Mouse (Mus musculus) hindbrain, embryonic 12.5 days (tissue): Measurements from ENCODE around the gene Kcnj6. TPM values are rescaled to one million over a fixed set of nuclear protein-coding genes. Genes with fewer than 3 reads are reported as not detected.
"Not testable (repeated sequence)": the region's sequence is repeated elsewhere in the genome, so short reads cannot be mapped to it uniquely, and the experiment has no call there.

Experiments used
- ATAC-seq: fragments of 200-750 bp; cut with Nextera tagmentation; 2 replicates; pipeline ENCODE4 v1.8.0; 2017; ENCODE audit warnings: moderate TSS enrichment; ENCODE audit not compliant: low FRiP score
- H3K27ac ChIP-seq: fragments of 300-500 bp; sonication (generic); 2 replicates; pipeline ENCODE4 v1.5.1; 2016; ENCODE audit warnings: mild to moderate bottlenecking
- H3K27me3 ChIP-seq: fragments of 300-500 bp; sonication (generic); 2 replicates; pipeline ENCODE4 v1.6.1; 2016; ENCODE audit warnings: mild to moderate bottlenecking
- H3K36me3 ChIP-seq: fragments of 300-500 bp; sonication (generic); 2 replicates; pipeline ENCODE4 v1.6.1; 2016; ENCODE audit warnings: mild to moderate bottlenecking
- H3K4me1 ChIP-seq: fragments of 300-500 bp; sonication (generic); 2 replicates; pipeline ENCODE4 v1.6.1; 2016
- H3K4me2 ChIP-seq: fragments of 300-500 bp; sonication (generic); replicated peaks from 2 replicates; pipeline ENCODE4 v1.6.1; 2016; ENCODE audit warnings: mild to moderate bottlenecking
- H3K4me3 ChIP-seq: fragments of 300-500 bp; sonication (generic); 2 replicates; pipeline ENCODE4 v1.5.1; 2016; ENCODE audit warnings: mild to moderate bottlenecking
- H3K9ac ChIP-seq: fragments of 300-500 bp; sonication (generic); 2 replicates; pipeline ENCODE4 v1.6.1; 2016; ENCODE audit warnings: mild to moderate bottlenecking, moderate library complexity
- H3K9me3 ChIP-seq: fragments of 300-500 bp; sonication (generic); replicated peaks from 2 replicates; pipeline ENCODE4 v1.6.1; 2016; ENCODE audit warnings: mild to moderate bottlenecking
- WGBS: fragments of 180-500 bp; shearing (Covaris S2); methylation state at CpG from one replicate; pipeline ENCODE4 v1.1.7; 2016; 5-methylcytosine and 5-hydroxymethylcytosine counted together
- polyA plus RNA-seq: library from polyadenylated mRNA; unstranded; fragments of >200 nt; fragmentation: Nextera tagmentation; extraction: Ambion mirVana; gene quantifications from 2 replicates; pipeline ENCODE4 v1.2.1, GENCODE M21; 2016

Kcnj6 gene
- polyA plus RNA-seq, 1 experiment from 2014 or later, result 0.26 TPM

- Histone ChIP-seq H3K9me3 (no peaks in the 10 kb centered on the region), H3K4me1 (no peaks in the 10 kb centered on the region), H3K4me3 (no peak overlapping the region), H3K36me3 (no peaks in the 10 kb centered on the region), H3K4me2 (no peak overlapping the region), H3K27me3 (no peaks in the 10 kb centered on the region), H3K9ac (no peak overlapping the region), H3K27ac (no peak overlapping the region)
- ATAC-seq, result no peak
- WGBS, result 85% methylated on average over 9 of the region's 9 CpGs
Measured at GRCm38 (mm10) chr16:94837881-94838280, 159.6 kb downstream of the Kcnj6 start.

- ATAC-seq, result no peak
- 88% methylated on average over 9 of the region's 9 CpGs for WGBS
- no peak overlapping the region for H3K4me3 ChIP-seq
- H3K4me1 ChIP-seq, result 0 out of 2 replicates have a peak, but pooled peaks cover under 1% of the 10 kb centered on the region
- H3K27me3 ChIP-seq, result no peaks in the 10 kb centered on the region
- H3K36me3 ChIP-seq, result no peaks in the 10 kb centered on the region
- no peaks in the 10 kb centered on the region for H3K9me3 ChIP-seq
- no peak overlapping the region for H3K4me2 ChIP-seq
- H3K9ac ChIP-seq, result no peak overlapping the region
- H3K27ac ChIP-seq, result no peak overlapping the region
Measured at GRCm38 (mm10) chr16:94834502-94834901, 163.0 kb downstream of the Kcnj6 start.

DNA sequence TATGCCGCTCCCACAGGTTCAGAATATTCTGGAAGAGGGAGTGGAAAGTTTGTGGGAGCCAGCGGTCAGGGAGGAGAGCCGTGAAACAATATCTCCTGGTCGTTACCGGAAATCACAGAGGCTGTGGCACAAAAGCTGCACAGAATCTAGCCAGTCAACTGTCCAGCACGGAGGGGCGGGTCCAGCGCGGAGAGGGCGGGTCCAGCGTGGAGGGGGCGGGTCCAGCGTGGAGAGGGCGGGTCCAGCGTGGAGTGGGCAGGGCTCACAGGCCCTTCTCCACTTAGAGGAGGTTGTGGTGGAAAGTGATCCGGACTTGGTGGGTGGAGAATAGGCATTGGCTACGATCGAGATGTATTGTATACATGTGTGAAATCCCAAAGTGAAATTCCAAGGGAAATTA lies 169.3 kb downstream of the Kcnj6 start:
- ATAC-seq, result no peak
- Histone ChIP-seq H3K36me3 (no peaks in the 10 kb centered on the region), H3K27ac (no peak overlapping the region), H3K4me1 (0 out of 2 replicates have a peak, but pooled peaks cover 3% of the 10 kb centered on the region), H3K9me3 (no peaks in the 10 kb centered on the region), H3K27me3 (no peaks in the 10 kb centered on the region), H3K4me2 (no peak overlapping the region), H3K9ac (no peak overlapping the region), H3K4me3 (no peak overlapping the region)
- WGBS, result 92% methylated on average over 18 of the region's 18 CpGs

- ATAC-seq, result no peak
- H3K27ac ChIP-seq, result no peak overlapping the region
- H3K4me2 ChIP-seq, result no peak overlapping the region
- H3K36me3 ChIP-seq, result no peaks in the 10 kb centered on the region
- no peaks in the 10 kb centered on the region for H3K9me3 ChIP-seq
- no peak overlapping the region for H3K4me3 ChIP-seq
- H3K27me3 ChIP-seq, result no peaks in the 10 kb centered on the region
- WGBS, result 81% methylated on average over 8 of the region's 8 CpGs
- H3K4me1 ChIP-seq, result 0 out of 2 replicates have a peak, but pooled peaks cover 3% of the 10 kb centered on the region
- no peak overlapping the region for H3K9ac ChIP-seq
Measured at GRCm38 (mm10) chr16:94827092-94827585, 170.4 kb downstream of the Kcnj6 start.

GRCm38 (mm10) chr16:94825274-94825673 lies 172.2 kb downstream of the Kcnj6 start:
- Histone ChIP-seq H3K9me3 (no peaks in the 10 kb centered on the region), H3K27me3 (no peaks in the 10 kb centered on the region), H3K4me3 (no peak overlapping the region), H3K36me3 (no peaks in the 10 kb centered on the region), H3K27ac (no peak overlapping the region), H3K4me1 (0 out of 2 replicates have a peak, but pooled peaks cover 3% of the 10 kb centered on the region), H3K4me2 (no peak overlapping the region), H3K9ac (no peak overlapping the region)
- ATAC-seq, result no peak
- WGBS, result 85% methylated on average over 6 of the region's 6 CpGs

DNA sequence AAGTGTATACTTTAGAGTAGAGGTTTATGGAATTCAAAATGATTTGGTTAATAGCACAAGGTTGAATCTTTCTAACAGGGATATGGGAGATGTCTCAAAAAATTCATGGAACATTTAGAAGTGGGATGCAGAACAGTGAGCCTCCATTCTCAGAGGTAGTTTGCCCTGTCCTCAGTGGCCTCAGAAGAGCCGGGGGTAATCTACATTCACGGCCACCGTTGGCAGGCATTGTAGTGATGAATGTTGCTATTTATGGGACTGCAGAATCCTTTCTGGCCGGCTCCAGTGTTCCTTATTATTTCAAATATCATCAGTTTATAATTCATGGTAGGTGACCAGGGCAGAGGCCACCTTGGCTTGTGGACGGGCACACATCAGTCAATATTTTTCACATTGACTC lies 174.9 kb downstream of the Kcnj6 start:
- no peaks in the 10 kb centered on the region for H3K4me1 ChIP-seq
- no peak overlapping the region for H3K4me3 ChIP-seq
- no peaks in the 10 kb centered on the region for H3K27me3 ChIP-seq
- H3K9ac ChIP-seq, result no peak overlapping the region
- ATAC-seq, result no peak
- H3K9me3 ChIP-seq, result no peaks in the 10 kb centered on the region
- no peaks in the 10 kb centered on the region for H3K36me3 ChIP-seq
- H3K4me2 ChIP-seq, result no peak overlapping the region
- H3K27ac ChIP-seq, result no peak overlapping the region
- WGBS, result 80% methylated on average over 5 of the region's 5 CpGs

DNA sequence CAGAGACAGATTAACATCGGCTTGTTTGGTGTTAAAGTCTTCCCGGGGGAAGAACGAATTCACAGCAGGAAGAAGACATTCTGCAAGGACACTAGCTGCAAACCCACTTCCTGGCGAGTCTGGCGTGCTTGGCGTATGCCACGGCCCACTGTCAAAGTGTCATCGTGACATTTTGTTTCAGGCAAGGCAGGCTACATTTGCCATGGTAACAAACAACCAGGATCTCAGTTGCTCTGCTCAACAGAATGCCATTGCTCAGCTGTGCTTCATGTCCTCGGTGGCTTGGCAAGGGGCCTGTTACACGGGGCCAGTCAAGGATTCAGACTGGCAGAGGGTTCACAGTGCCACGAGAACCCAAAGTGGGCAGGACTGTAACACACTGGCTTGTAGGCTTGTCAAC lies 175.9 kb downstream of the Kcnj6 start:
- Histone ChIP-seq H3K27ac (no peak overlapping the region), H3K9ac (no peak overlapping the region), H3K4me3 (no peak overlapping the region), H3K4me1 (no peaks in the 10 kb centered on the region), H3K27me3 (no peaks in the 10 kb centered on the region), H3K9me3 (no peaks in the 10 kb centered on the region), H3K4me2 (no peak overlapping the region), H3K36me3 (no peaks in the 10 kb centered on the region)
- 86% methylated on average over 11 of the region's 11 CpGs for WGBS
- ATAC-seq, result no peak

GRCm38 (mm10) chr16:94816391-94816790 lies 181.1 kb downstream of the Kcnj6 start:
- Histone ChIP-seq H3K4me3 (no peak overlapping the region), H3K9ac (no peak overlapping the region), H3K4me1 (no peaks in the 10 kb centered on the region), H3K27ac (no peak overlapping the region), H3K9me3 (peaks cover 13% of the 10 kb centered on the region), H3K27me3 (no peaks in the 10 kb centered on the region), H3K36me3 (no peaks in the 10 kb centered on the region), H3K4me2 (no peak overlapping the region)
- no peak for ATAC-seq
- 31% methylated on average over 6 of the region's 6 CpGs for WGBS

DNA sequence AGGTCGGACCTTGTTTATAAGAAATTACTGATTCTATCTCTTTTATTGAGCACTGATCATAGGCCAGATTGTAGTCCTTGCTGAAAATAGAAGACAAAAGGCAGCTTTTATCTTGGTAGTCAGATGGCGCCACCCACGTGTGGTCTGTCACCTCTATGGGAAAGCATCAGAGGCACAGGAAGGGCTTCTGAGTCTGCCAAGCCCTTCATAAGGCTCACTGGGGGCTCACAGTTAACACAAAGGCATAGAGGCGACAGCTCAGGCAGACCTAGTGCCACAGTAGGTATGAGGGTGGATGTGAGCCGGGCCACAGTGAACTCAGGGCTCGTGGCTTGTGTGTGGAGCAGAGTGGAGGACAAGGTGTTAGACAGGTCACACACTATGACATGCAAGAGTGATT lies 181.6 kb downstream of the Kcnj6 start:
- no peaks in the 10 kb centered on the region for H3K4me1 ChIP-seq
- no peak overlapping the region for H3K4me3 ChIP-seq
- WGBS, result 81% methylated on average over 6 of the region's 6 CpGs

GRCm38 (mm10) chr16:94809286-94809685 lies 188.2 kb downstream of the Kcnj6 start:
- H3K4me1 ChIP-seq, H3K27me3 ChIP-seq, H3K27ac ChIP-seq, ATAC-seq, H3K36me3 ChIP-seq, H3K9ac ChIP-seq, H3K4me2 ChIP-seq, H3K4me3 ChIP-seq: not testable (repeated sequence)
- 23% methylated on average over 1 of the region's 1 CpGs for WGBS
- H3K9me3 ChIP-seq, result peaks cover 11% of the 10 kb centered on the region

More for the DNA sequence above, 181.6 kb downstream of the Kcnj6 start:
- no peak overlapping the region for H3K9ac ChIP-seq
- ATAC-seq, result no peak
- H3K36me3 ChIP-seq, result no peaks in the 10 kb centered on the region
- H3K4me2 ChIP-seq, result no peak overlapping the region
- H3K27ac ChIP-seq, result no peak overlapping the region
- H3K27me3 ChIP-seq, result no peaks in the 10 kb centered on the region
- H3K9me3 ChIP-seq, result peaks cover 13% of the 10 kb centered on the region

GRCm38 (mm10) chr16:94798241-94798640 lies 199.3 kb downstream of the Kcnj6 start:
- H3K4me2 ChIP-seq, result no peak overlapping the region
- H3K4me1 ChIP-seq, result 0 out of 2 replicates have a peak, but pooled peaks cover 2% of the 10 kb centered on the region
- no peaks in the 10 kb centered on the region for H3K36me3 ChIP-seq
- no peak for ATAC-seq
- WGBS, result 89% methylated on average over 8 of the region's 12 CpGs
- H3K9ac ChIP-seq, result no peak overlapping the region
- H3K9me3 ChIP-seq, result no peaks in the 10 kb centered on the region
- H3K4me3 ChIP-seq, result no peak overlapping the region
- no peaks in the 10 kb centered on the region for H3K27me3 ChIP-seq
- H3K27ac ChIP-seq, result no peak overlapping the region

- WGBS, result 79% methylated on average over 6 of the region's 6 CpGs
- no peak for ATAC-seq
- Histone ChIP-seq H3K4me2 (no peak overlapping the region), H3K36me3 (no peaks in the 10 kb centered on the region), H3K9ac (no peak overlapping the region), H3K4me3 (no peak overlapping the region), H3K27me3 (0 out of 2 replicates have a peak, but pooled peaks cover 2% of the 10 kb centered on the region), H3K9me3 (no peaks in the 10 kb centered on the region), H3K4me1 (0 out of 2 replicates have a peak, but pooled peaks cover 2% of the 10 kb centered on the region), H3K27ac (no peak overlapping the region)
Measured at GRCm38 (mm10) chr16:94797366-94797765, 200.1 kb downstream of the Kcnj6 start.

- 80% methylated on average over 7 of the region's 7 CpGs for WGBS
- ATAC-seq, result no peak
- no peaks in the 10 kb centered on the region for H3K4me1 ChIP-seq
Measured at GRCm38 (mm10) chr16:94793041-94793440, 204.5 kb downstream of the Kcnj6 start.

More at GRCm38 (mm10) chr16:94793041-94793440, 204.5 kb downstream of the Kcnj6 start:
- H3K4me2 ChIP-seq, result no peak overlapping the region
- H3K27ac ChIP-seq, result no peak overlapping the region
- H3K9me3 ChIP-seq, result no peaks in the 10 kb centered on the region
- no peak overlapping the region for H3K9ac ChIP-seq
- H3K27me3 ChIP-seq, result 0 out of 2 replicates have a peak, but pooled peaks cover 8% of the 10 kb centered on the region
- H3K4me3 ChIP-seq, result no peak overlapping the region
- H3K36me3 ChIP-seq, result no peaks in the 10 kb centered on the region
